Mouse (Mus musculus): ENCODE measurements around the gene Bax.

Gene Bax

GRCm38 (mm10) chr7:45413864-45414739 lies 52.6 kb downstream of the Bax start:
- DNase-seq: no peak

GRCm38 (mm10) chr7:45413113-45413863 lies 53.4 kb downstream of the Bax start, which contains the start of gene Ntf5:
Gene Ntf5 (plus strand): TSS chr7:45413695.
- no peak for DNase-seq

DNA sequence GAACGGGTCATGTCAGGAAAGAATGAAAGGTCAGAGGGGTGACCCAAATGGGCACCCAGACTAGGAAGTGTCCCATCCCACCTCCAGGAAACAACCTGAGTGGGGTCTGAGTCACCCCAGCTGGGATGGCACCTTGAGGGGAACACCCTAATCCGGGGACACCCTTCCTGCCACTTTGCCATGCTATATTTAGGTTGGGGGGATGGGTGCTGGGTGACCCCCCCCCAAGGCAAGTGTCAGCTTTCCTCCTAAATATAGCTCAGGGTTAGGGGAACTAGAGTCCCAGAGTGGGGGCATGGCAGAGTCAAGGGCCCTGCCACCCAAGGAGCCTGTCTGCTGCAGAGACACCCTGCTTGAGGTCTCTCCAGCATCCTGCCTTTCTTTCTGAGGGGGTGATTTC lies 54.3 kb downstream of the Bax start:
- DNase-seq: no peak

Data from kidney, adult 9 months (tissue).